Mouse (Mus musculus): ENCODE data around the gene Yipf1. TPM values are rescaled to one million over a fixed set of nuclear protein-coding genes. Genes with fewer than 3 reads are reported as not detected.

Yipf1 gene
- polyA plus RNA-seq, 1 experiment from 2014 or later: 52.4 TPM

GRCm38 (mm10) chr4:107393771-107394170 is 79.6 kb downstream of the Yipf1 start:
- 95% methylated on average over 2 of the region's 2 CpGs for WGBS
- Histone ChIP-seq H3K27me3 (replicated peaks; ENCODE audit: control insufficient read depth, insufficient read depth, low read length) (no peaks in the 10 kb centered on the region), H3K4me1 (ENCODE audit: control insufficient read depth, insufficient read depth, low read length) (no peaks in the 10 kb centered on the region), H3K9ac (ENCODE audit: low read depth, low read length) (no peak overlapping the region), H3K4me3 (ENCODE audit: low read depth, low read length) (no peak overlapping the region), H3K36me3 (ENCODE audit: control insufficient read depth, insufficient read depth, low read length) (peaks cover 81% of the 10 kb centered on the region), H3K9me3 (ENCODE audit: control insufficient read depth, low read length) (no peaks in the 10 kb centered on the region), H3K4me2 (ENCODE audit: low read depth, low read length) (no peak overlapping the region), H3K27ac (replicated peaks; ENCODE audit: low read depth, low read length) (no peak overlapping the region)
- ATAC-seq (ENCODE audit: low read depth) (no peak), DNase-seq (ENCODE audit: low spot score) (no peak)

Other genes with a start within 250 kb of the Yipf1 start
- 91.3 and 95.5 TPM in 2 replicates for gene Mrpl37, start 247.5 kb upstream of the Yipf1 start, polyA plus RNA-seq (2014; fragmentation: Nextera tagmentation; extraction: Ambion mirVana)
- gene Cyb5rl, start 247.4 kb upstream of the Yipf1 start, polyA plus RNA-seq (2014; fragmentation: Nextera tagmentation; extraction: Ambion mirVana): 5.3 and 8.6 TPM in 2 replicates
- gene Cdcp2, start 217.5 kb upstream of the Yipf1 start, polyA plus RNA-seq (2014; fragmentation: Nextera tagmentation; extraction: Ambion mirVana): 0.11 TPM in 1 of 2 replicates, not detected in the other
- gene Tmem59, start 136.0 kb upstream of the Yipf1 start, polyA plus RNA-seq (2014; fragmentation: Nextera tagmentation; extraction: Ambion mirVana): 464 and 480 TPM in 2 replicates
- 36.8 and 41.4 TPM in 2 replicates for gene Tceanc2, start 135.2 kb upstream of the Yipf1 start, polyA plus RNA-seq (2014; fragmentation: Nextera tagmentation; extraction: Ambion mirVana)
- gene Ldlrad1, start 105.2 kb upstream of the Yipf1 start, polyA plus RNA-seq (2014; fragmentation: Nextera tagmentation; extraction: Ambion mirVana): 0.18 TPM in 1 of 2 replicates, not detected in the other
- 75.2 and 77.6 TPM in 2 replicates for gene Lrrc42, start 60.8 kb upstream of the Yipf1 start, polyA plus RNA-seq (2014; fragmentation: Nextera tagmentation; extraction: Ambion mirVana)
- 43.1 and 50.6 TPM in 2 replicates for gene Hspb11, start 60.8 kb upstream of the Yipf1 start, polyA plus RNA-seq (2014; fragmentation: Nextera tagmentation; extraction: Ambion mirVana)
- gene Dio1, start 7.2 kb upstream of the Yipf1 start, polyA plus RNA-seq (2014; fragmentation: Nextera tagmentation; extraction: Ambion mirVana): not detected in 2 replicates
- gene Ndc1, start 53.4 kb downstream of the Yipf1 start, polyA plus RNA-seq (2014; fragmentation: Nextera tagmentation; extraction: Ambion mirVana): 34.0 and 36.8 TPM in 2 replicates
- 10.8 and 12.1 TPM in 2 replicates for gene Glis1, start 120.2 kb downstream of the Yipf1 start, polyA plus RNA-seq (2014; fragmentation: Nextera tagmentation; extraction: Ambion mirVana)